Mouse (Mus musculus) liver, adult (tissue): ENCODE measurements around the gene Mpv17l2.
A peak's percentile ranks its signal among the peaks of the same experiment; 100 is the strongest.

Source experiments
- GATA4 ChIP-seq: IDR thresholded peaks from 2 replicates; pipeline ENCODE4 v1.6.1; 2014; ENCODE audit warnings: mild to moderate bottlenecking, low read length; ENCODE audit not compliant: insufficient replicate concordance

Gene Mpv17l2

GRCm38 (mm10) chr8:70763354-70763753 lies 2.6 kb upstream of the Mpv17l2 start:
- no peak for TF ChIP-seq GATA4

- TF ChIP-seq GATA4: no peak
Measured at GRCm38 (mm10) chr8:70762118-70762517, 1.4 kb upstream of the Mpv17l2 start.

- TF ChIP-seq GATA4: no peak
Measured at GRCm38 (mm10) chr8:70760350-70760749, 396 bp downstream of the Mpv17l2 start.

GRCm38 (mm10) chr8:70758616-70759561 lies 1.9 kb downstream of the Mpv17l2 start:
- no peak for TF ChIP-seq GATA4

- no peak for TF ChIP-seq GATA4
Measured at GRCm38 (mm10) chr8:70758308-70758615, 2.5 kb downstream of the Mpv17l2 start.

- TF ChIP-seq GATA4: no peak
Measured at GRCm38 (mm10) chr8:70757523-70758307, 3.0 kb downstream of the Mpv17l2 start.

GRCm38 (mm10) chr8:70756476-70757040 lies 4.2 kb downstream of the Mpv17l2 start:
- no peak for TF ChIP-seq GATA4

GRCm38 (mm10) chr8:70755661-70756475 lies 4.9 kb downstream of the Mpv17l2 start:
- TF ChIP-seq GATA4: no peak

GRCm38 (mm10) chr8:70754871-70755660 lies 5.7 kb downstream of the Mpv17l2 start:
- no peak for TF ChIP-seq GATA4

GRCm38 (mm10) chr8:70754043-70754870 lies 6.5 kb downstream of the Mpv17l2 start, which contains the start of gene Rab3a:
Gene Rab3a, plus strand, starts transcription at chr8:70754679.
- no peak; the same call in 1 of the 2 replicates for TF ChIP-seq GATA4

GRCm38 (mm10) chr8:70753151-70753550 lies 7.6 kb downstream of the Mpv17l2 start:
- TF ChIP-seq GATA4: peak; percentile 53; the same call in 1 of the 2 replicates

GRCm38 (mm10) chr8:70752000-70752764 lies 8.6 kb downstream of the Mpv17l2 start:
- TF ChIP-seq GATA4: peak; percentile 90; the same call in 1 of the 2 replicates
